Mouse (Mus musculus): Measurements from ENCODE around the gene Pan3.
A peak's percentile ranks its signal among the peaks of the same experiment; 100 is the strongest.

The Pan3 gene

DNA sequence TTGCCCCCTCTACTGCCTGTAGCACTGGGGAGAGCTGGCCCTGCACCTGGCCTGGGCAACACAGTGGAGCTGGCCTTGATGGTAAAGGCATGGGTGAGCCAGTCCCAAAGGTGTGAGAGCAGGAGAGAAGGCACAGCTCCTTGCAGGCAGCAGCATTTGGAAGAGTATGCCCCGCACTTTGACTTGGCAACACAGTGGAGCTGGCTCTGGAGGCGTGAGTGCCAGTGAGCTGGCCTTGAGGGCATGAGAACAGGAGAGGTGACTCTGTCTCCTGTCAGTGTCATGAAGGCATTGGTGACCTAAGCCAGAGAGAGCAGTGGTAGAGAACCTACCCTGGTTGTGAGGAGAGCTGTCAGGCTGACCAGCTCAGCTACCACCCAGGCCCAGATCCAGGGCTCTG lies 49.4 kb downstream of the Pan3 start:
- no peak for DNase-seq (ENCODE audit: low spot score in 2 of 2)

- DNase-seq (ENCODE audit: low spot score in 2 of 2) = no peak
These were observed 54.2 kb downstream of the Pan3 start for GRCm38 (mm10) chr5:147484142-147484541.

- no peak for DNase-seq (ENCODE audit: low spot score in 2 of 2)
These were observed 59.3 kb downstream of the Pan3 start for GRCm38 (mm10) chr5:147489226-147489625.

- no peak for DNase-seq (ENCODE audit: low spot score in 2 of 2)
These were observed 60.9 kb downstream of the Pan3 start for GRCm38 (mm10) chr5:147490907-147491306.

DNA sequence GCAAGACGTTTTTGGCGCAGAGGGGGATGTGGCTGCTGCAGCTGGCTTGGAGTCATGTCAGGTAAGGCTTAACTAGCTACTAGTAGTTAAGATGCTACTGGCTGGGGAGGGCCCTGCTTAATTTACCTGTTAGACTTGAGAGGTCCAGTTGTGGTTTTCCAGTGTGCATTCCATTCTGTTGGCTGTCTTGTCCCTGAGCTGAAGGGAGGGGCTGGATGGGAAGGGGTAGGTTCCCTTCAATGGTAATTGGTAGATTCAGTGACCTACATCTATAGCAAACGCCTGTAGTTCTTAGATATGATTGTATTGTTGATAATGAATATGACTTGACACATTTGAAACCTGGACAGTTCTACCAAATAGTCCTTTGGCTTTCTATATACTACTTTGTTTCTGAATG lies 62.5 kb downstream of the Pan3 start:
- DNase-seq (ENCODE audit: low spot score in 2 of 2) = no peak

GRCm38 (mm10) chr5:147493205-147493604 lies 63.2 kb downstream of the Pan3 start:
- peak in 1 of 2 experiments; percentile 18 for DNase-seq (ENCODE audit: low spot score in 2 of 2)

GRCm38 (mm10) chr5:147493685-147494084 lies 63.7 kb downstream of the Pan3 start:
- DNase-seq (ENCODE audit: low spot score in 2 of 2) = no peak

DNA sequence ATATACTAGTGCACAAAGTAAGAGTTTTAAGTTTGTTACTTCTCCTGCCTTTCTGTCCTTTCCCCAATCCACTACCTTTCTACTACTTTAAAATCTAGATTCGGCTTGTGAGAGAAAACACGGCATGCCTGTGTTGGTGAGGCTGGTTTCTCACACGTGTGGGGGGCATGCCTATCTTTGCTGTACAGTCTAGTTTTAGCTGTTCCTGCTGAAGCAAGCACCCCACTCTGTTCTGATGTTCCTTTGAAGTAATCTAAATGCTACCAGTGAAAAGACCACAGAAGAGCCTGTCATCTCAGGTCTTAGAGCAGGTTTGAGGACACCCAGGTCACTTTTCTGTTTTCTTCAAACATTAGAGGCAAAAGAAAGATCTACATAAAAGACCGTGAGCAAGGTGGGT lies 64.4 kb downstream of the Pan3 start:
- DNase-seq (ENCODE audit: low spot score in 2 of 2) = no peak

- DNase-seq (ENCODE audit: low spot score in 2 of 2) = no peak
These were observed 64.9 kb downstream of the Pan3 start for GRCm38 (mm10) chr5:147494791-147495376.

DNA sequence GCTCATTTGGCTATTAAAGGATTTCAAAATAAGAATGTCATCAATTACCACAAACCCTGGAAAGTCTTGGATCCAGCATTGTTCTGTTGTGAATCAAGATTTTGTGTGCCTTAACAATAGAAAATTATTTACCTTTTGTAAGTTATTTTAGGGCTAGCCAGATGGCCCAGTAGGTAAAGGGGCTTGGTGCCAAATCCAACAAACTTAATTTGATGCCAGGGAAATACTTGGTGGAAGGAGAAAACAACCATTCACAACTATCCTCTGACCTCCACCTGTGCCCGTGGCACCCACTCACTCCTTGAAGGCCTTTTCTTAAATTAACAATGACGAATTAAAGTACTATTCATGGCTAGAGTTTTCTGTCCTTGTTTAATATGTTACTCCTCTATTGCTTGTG lies 66.0 kb downstream of the Pan3 start:
- DNase-seq (ENCODE audit: low spot score in 2 of 2) = no peak

GRCm38 (mm10) chr5:147496921-147497320 lies 67.0 kb downstream of the Pan3 start:
- no peak for DNase-seq (ENCODE audit: low spot score in 2 of 2)

DNA sequence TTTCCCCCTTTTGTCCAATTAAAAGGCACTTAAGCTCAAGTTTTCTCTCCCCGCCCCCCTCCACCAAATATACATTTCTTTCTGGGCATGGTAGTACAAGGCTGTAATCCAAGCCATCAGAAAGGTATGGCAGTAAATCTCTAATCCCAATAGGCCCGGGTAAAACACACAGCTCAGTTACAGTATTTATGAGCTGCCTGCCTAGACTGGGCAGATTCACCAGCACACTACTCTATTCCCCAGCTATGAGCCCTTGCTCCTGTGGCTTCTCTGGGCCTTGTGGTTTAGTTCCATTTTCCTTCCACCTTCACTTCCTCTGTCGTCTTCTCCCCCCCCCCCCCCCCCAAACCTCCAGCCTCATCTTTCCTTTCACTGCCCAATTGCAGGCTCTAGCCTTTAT lies 67.8 kb downstream of the Pan3 start:
- no peak for DNase-seq (ENCODE audit: low spot score in 2 of 2)

- no peak for DNase-seq (ENCODE audit: low spot score in 2 of 2)
These were observed 71.6 kb downstream of the Pan3 start for GRCm38 (mm10) chr5:147501456-147501998.

DNA sequence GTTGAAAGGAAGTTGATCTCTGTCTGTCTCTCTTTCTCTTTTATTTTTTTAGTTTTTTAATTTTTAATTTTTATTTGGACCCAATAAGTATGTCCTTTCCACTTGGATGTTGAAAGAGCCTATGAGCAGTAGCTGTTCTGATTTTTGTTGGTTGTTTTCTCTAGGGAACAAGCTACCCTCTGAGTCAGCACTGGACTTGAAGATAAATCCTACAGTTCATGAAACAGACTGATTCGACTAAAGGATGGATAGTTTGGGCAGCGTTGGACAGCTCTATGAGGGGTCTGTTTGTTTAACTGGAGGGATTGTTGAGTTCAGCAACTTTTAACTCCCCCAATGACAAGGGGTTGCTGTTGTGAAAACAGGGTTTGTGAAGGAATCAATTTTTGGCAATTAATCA lies 73.0 kb downstream of the Pan3 start:
- DNase-seq (ENCODE audit: low spot score in 2 of 2) = no peak

GRCm38 (mm10) chr5:147511350-147511749 lies 81.4 kb downstream of the Pan3 start:
- DNase-seq (ENCODE audit: low spot score in 2 of 2) = no peak

DNA sequence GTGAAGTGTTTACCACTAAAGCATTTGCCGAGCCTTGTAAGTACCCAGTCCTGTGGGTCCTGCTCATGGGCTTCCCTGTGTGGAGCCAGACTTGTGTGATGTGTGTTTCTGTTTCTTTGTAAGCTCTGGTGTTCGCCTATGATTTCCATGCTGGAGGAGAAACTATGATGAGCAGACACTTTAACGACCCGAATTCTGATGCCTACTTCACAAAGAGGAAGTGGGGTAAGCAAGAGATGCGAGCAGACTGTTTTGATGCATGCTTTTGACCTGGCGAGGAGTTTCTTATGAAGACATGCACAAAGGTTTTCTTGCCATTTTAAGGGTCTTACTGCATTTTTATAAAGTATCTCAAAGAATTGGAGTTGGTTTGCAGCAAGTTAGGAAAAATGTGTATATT lies 97.0 kb downstream of the Pan3 start:
- DNase-seq (ENCODE audit: low spot score in 2 of 2) = no peak

GRCm38 (mm10) chr5:147527788-147528187 lies 97.8 kb downstream of the Pan3 start:
- DNase-seq (ENCODE audit: low spot score in 2 of 2) = no peak

DNA sequence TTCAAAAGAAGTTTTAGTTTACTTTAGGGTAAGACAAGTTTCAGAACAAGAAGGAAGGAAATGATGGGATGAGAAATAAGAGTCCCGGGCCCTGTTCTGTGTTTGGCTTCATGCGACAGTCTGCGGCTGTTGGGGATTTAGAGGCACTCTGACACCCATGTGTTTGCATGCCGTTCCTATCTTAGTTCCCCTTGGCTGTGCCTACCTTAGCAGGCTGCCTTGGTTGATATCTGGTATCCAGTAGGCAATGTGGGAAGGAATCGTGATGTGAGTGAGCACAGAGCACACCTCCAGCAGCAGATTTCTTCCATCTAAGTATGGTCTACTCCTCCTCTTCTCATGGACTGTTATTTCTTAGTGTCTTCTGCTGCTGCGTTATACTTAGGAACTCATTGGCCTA lies 102.1 kb downstream of the Pan3 start:
- no peak for DNase-seq (ENCODE audit: low spot score in 2 of 2)

- DNase-seq (ENCODE audit: low spot score in 2 of 2) = no peak
These were observed 109.4 kb downstream of the Pan3 start for GRCm38 (mm10) chr5:147539409-147539808.

DNA sequence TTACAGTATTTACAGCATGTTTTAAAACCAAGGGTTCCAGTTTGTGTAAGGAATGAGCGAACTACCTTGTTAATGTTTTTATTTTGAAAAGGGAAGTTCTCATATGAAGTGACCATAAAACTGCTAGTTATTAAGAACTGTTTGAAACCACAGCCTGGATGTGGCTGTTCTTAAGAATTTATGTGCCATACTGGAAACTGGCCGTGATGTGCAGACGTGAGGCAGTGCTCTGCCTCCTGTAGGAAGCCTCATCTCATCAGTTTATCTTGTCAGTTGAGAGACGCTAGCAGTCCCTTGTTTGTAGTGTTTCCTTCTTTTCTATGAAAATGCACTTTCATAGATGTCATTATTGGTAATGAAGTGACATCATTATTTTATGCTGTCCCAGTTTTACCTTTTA lies 109.9 kb downstream of the Pan3 start:
- DNase-seq (ENCODE audit: low spot score in 2 of 2) = no peak

DNA sequence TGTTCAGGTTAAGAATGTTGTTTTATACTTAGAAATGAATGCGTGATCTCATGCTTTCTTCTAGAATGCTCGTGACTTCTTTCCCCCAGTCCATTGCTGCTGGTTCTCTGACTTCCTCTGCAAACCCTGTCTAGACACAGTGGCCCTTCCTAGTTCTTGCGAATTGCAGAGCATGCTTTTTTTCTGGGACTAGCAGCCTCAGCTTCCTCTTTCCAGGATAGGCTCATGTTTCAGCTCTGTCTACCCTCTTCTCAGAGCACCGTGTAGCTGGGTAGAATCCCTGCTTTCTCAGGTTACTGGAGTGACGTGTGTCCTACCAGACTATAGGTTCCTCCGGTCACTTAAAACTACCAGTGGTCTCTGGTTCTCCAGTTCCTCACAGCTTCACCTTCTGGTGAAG lies 112.3 kb downstream of the Pan3 start:
- DNase-seq (ENCODE audit: low spot score in 2 of 2) = no peak

- DNase-seq (ENCODE audit: low spot score in 2 of 2) = no peak
These were observed 115.8 kb downstream of the Pan3 start for GRCm38 (mm10) chr5:147545731-147546241.

- no peak for DNase-seq (ENCODE audit: low spot score in 2 of 2)
These were observed 119.2 kb downstream of the Pan3 start for GRCm38 (mm10) chr5:147549016-147549755.
